In the genomic region with DNA sequence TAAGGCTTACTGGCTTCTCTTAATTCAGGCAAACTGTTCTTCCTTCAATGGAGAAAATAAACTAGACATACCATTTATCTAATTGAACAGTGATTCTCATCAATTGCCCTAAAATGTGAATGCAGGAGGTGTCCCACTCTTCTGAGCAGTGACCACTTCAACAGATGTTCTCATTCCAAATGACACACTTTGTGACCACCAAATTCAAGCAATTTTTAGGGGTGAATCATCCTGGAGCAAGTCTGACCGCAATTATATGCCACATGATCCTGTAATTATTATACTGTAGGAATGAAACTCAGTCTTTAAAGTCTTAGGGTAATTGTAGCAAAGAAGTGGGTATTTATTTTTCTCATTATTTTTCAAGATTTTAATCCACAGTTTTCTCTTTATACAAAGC, we compare ENCODE assay signal across 15 mouse cellular contexts. TPM values are rescaled to one million over a fixed set of nuclear protein-coding genes. Genes with fewer than 3 reads are reported as not detected.
A peak's percentile ranks its signal among the peaks of the same experiment; 100 is the strongest.
DNase-seq lines count a peak whose midpoint lies in the region; ATAC-seq and TF ChIP-seq lines count a peak whose summit lies in the region.
"Had no signal": no experiment of that assay in that cellular context is flagged by ENCODE, and none has a peak within 500 bp of the region (broad histone marks: within the 10 kb centered on the region; RNA-seq: fewer than 3 reads in every experiment).

No protein-coding gene starts in this region.

- H3K4me1 ChIP-seq in kidney, embryonic 16.5 days (ENCODE audit: insufficient read depth, low read length) = no peaks in the 10 kb centered on the region; the same call in 1 of the 2 replicates
- H3K4me1 ChIP-seq in embryonic facial prominence, embryonic 12.5 days = peaks cover 26% of the 10 kb centered on the region
- H3K4me1 ChIP-seq in limb, embryonic 15.5 days = peaks cover 8% of the 10 kb centered on the region
- peaks cover 8% of the 10 kb centered on the region for H3K4me1 ChIP-seq in midbrain, postnatal 0 days (ENCODE audit: insufficient read depth, low read length)

- 0 out of 2 replicates have a peak, but pooled peaks cover 6% of the 10 kb centered on the region for H3K36me3 ChIP-seq in kidney, embryonic 16.5 days (ENCODE audit: insufficient read depth, low read length)
- H3K36me3 ChIP-seq in embryonic facial prominence, embryonic 12.5 days = peaks cover 14% of the 10 kb centered on the region
- peaks cover 10% of the 10 kb centered on the region for H3K36me3 ChIP-seq in limb, embryonic 15.5 days
- H3K36me3 ChIP-seq in midbrain, postnatal 0 days (ENCODE audit: insufficient read depth, low read length) = no peaks in the 10 kb centered on the region
- H3K36me3 ChIP-seq: hindbrain, embryonic 13.5 days; liver, embryonic 15.5 days; midbrain, embryonic 12.5 days had no signal

- H3K9ac ChIP-seq in kidney, embryonic 16.5 days (replicated peaks; ENCODE audit: low read length) = no peak overlapping the region
- 0 out of 2 replicates have a peak overlapping the region, but pooled peaks have one; percentile 4 for H3K9ac ChIP-seq in embryonic facial prominence, embryonic 12.5 days
- H3K9ac ChIP-seq in limb, embryonic 15.5 days = 0 out of 2 replicates have a peak overlapping the region, but pooled peaks have one; percentile 17
- no peak overlapping the region for H3K9ac ChIP-seq in midbrain, postnatal 0 days (replicated peaks; ENCODE audit: low read length, poor library complexity, severe bottlenecking)
- H3K9ac ChIP-seq: hindbrain, embryonic 13.5 days; liver, embryonic 15.5 days; midbrain, embryonic 12.5 days had no signal

- H3K27ac ChIP-seq in gastrocnemius, adult 2 months = peak overlapping the region; percentile 89
- no peak overlapping the region for H3K27ac ChIP-seq in kidney, embryonic 16.5 days (ENCODE audit: low read length)
- no peak overlapping the region for H3K27ac ChIP-seq in embryonic facial prominence, embryonic 12.5 days
- 0 out of 2 replicates have a peak overlapping the region, but pooled peaks have one; percentile 91 for H3K27ac ChIP-seq in limb, embryonic 15.5 days
- no peak overlapping the region for H3K27ac ChIP-seq in midbrain, postnatal 0 days (ENCODE audit: low read depth, low read length)
- H3K27ac ChIP-seq: hindbrain, embryonic 13.5 days; layer of hippocampus, adult 2 months; liver, embryonic 15.5 days; midbrain, embryonic 12.5 days had no signal

- no peaks in the 10 kb centered on the region for H3K27me3 ChIP-seq in kidney, embryonic 16.5 days (ENCODE audit: insufficient read depth, low read length)
- H3K27me3 ChIP-seq in embryonic facial prominence, embryonic 12.5 days = no peaks in the 10 kb centered on the region
- no peaks in the 10 kb centered on the region for H3K27me3 ChIP-seq in limb, embryonic 15.5 days
- H3K27me3 ChIP-seq in midbrain, postnatal 0 days (ENCODE audit: insufficient read depth, low read length) = peaks cover 10% of the 10 kb centered on the region; the same call in 1 of the 2 replicates

- intact Hi-C loops in gastrocnemius, adult 2 months (cut with DNase I) = loop anchor here (5.0 kb wide), 1 partner anchor 95 kb away; no protein-coding TSS in a partner anchor
- intact Hi-C loops in gastrocnemius, postnatal 14 days (cut with DNase I; ENCODE audit: low total_unique reads) = no loop called here

- no peaks in the 10 kb centered on the region for H3K9me3 ChIP-seq in kidney, embryonic 16.5 days (ENCODE audit: low read length)
- no peaks in the 10 kb centered on the region for H3K9me3 ChIP-seq in embryonic facial prominence, embryonic 12.5 days
- H3K9me3 ChIP-seq in limb, embryonic 15.5 days = no peaks in the 10 kb centered on the region
- H3K9me3 ChIP-seq in midbrain, postnatal 0 days (ENCODE audit: low read length) = no peaks in the 10 kb centered on the region
- H3K9me3 ChIP-seq: hindbrain, embryonic 13.5 days; liver, embryonic 15.5 days; midbrain, embryonic 12.5 days had no signal

- H3K4me3 ChIP-seq in gastrocnemius, adult 2 months = peak overlapping the region; percentile 77
- peak overlapping the region; percentile 49 for H3K4me3 ChIP-seq in kidney, embryonic 16.5 days (ENCODE audit: low read length)
- H3K4me3 ChIP-seq in embryonic facial prominence, embryonic 12.5 days = peak overlapping the region; percentile 49
- peak overlapping the region; percentile 55 for H3K4me3 ChIP-seq in limb, embryonic 15.5 days
- no peak overlapping the region for H3K4me3 ChIP-seq in midbrain, postnatal 0 days (ENCODE audit: low read depth, low read length)
- H3K4me3 ChIP-seq: hindbrain, embryonic 13.5 days; layer of hippocampus, adult 2 months; liver, embryonic 15.5 days; midbrain, embryonic 12.5 days had no signal

- no peak for ATAC-seq in kidney, embryonic 16.5 days (ENCODE audit: low FRiP score, low TSS enrichment)
- no peak for ATAC-seq in embryonic facial prominence, embryonic 12.5 days (ENCODE audit: insufficient number of reproducible peaks, insufficient read depth, low FRiP score, low TSS enrichment)
- ATAC-seq in limb, embryonic 15.5 days (ENCODE audit: insufficient number of reproducible peaks, low FRiP score, low TSS enrichment, low read depth) = no peak
- no peak for ATAC-seq in midbrain, postnatal 0 days (ENCODE audit: low FRiP score)

- 78% methylated on average over 1 of the region's 1 CpGs for WGBS in kidney, embryonic 16.5 days
- 30% methylated on average over 1 of the region's 1 CpGs for WGBS in embryonic facial prominence, embryonic 12.5 days
- WGBS in limb, embryonic 15.5 days = 50% methylated on average over 1 of the region's 1 CpGs
- WGBS in midbrain, postnatal 0 days = 98% methylated on average over 1 of the region's 1 CpGs

- peak overlapping the region; percentile 71 for H3K4me2 ChIP-seq in kidney, embryonic 16.5 days (replicated peaks; ENCODE audit: low read depth, low read length)
- H3K4me2 ChIP-seq in embryonic facial prominence, embryonic 12.5 days (replicated peaks) = peak overlapping the region; percentile 65
- H3K4me2 ChIP-seq in limb, embryonic 15.5 days = peak overlapping the region; percentile 72
- H3K4me2 ChIP-seq in midbrain, postnatal 0 days (ENCODE audit: low read depth, low read length, poor library complexity, severe bottlenecking) = no peak overlapping the region
- H3K4me2 ChIP-seq: liver, embryonic 15.5 days; midbrain, embryonic 12.5 days had no signal

- no peak for DNase-seq in gastrocnemius, adult 2 months
- DNase-seq in gastrocnemius, postnatal 14 days = no peak
- no peak for DNase-seq in kidney, adult 11 months
- DNase-seq in MN1 (ENCODE audit: low spot score) = no peak
- DNase-seq in midbrain, postnatal 0 days (ENCODE audit: low spot score) = no peak
- DNase-seq: adrenal gland, postnatal 10 days; spleen, adult 18-20 months; thymus, postnatal 4 days had no signal

- no peak for TF ChIP-seq CTCF in gastrocnemius, adult 2 months (IDR thresholded peaks at IDR 0.05)
- no peak for TF ChIP-seq CTCF in midbrain, postnatal 0 days (IDR thresholded peaks at IDR 0.05)

RNA-seq across cellular contexts. Expression of a gene that starts 2.7 kb away (rescaled TPM):
- 100 to 1,000 TPM; 127 to 394 TPM for total RNA-seq in gastrocnemius, adult 2 months (2021)
- total RNA-seq in gastrocnemius, postnatal 14 days (2021) = 1,000 to 10,000 TPM; 2,080 to 2,296 TPM
- 551 and 618 TPM in 2 replicates for polyA plus RNA-seq in kidney, embryonic 16.5 days (2015; fragmentation: Nextera tagmentation; extraction: Ambion mirVana)
- 603 and 672 TPM in 2 replicates for polyA plus RNA-seq in embryonic facial prominence, embryonic 12.5 days (2016; fragmentation: Nextera tagmentation; extraction: Ambion mirVana)
- polyA plus RNA-seq in limb, embryonic 15.5 days (2015; fragmentation: Nextera tagmentation; extraction: Ambion mirVana) = 2,665 and 3,005 TPM in 2 replicates
- 93.7 and 128 TPM in 2 replicates for total RNA-seq in midbrain, postnatal 0 days (2014; rRNA removed)
- 63.5 and 67.5 TPM in 2 replicates for polyA plus RNA-seq in midbrain, postnatal 0 days (2015; fragmentation: Nextera tagmentation; extraction: Ambion mirVana)

Comparison
In these comparisons a context has a peak if more than half of its experiments do, and no peak if none do; other contexts are left out.
1. H3K27ac ChIP-seq: peak in gastrocnemius, adult 2 months (single experiment) and limb, embryonic 15.5 days (single experiment); none in kidney, embryonic 16.5 days (single experiment), embryonic facial prominence, embryonic 12.5 days (single experiment) and midbrain, postnatal 0 days (single experiment).
2. H3K9ac ChIP-seq: peak in embryonic facial prominence, embryonic 12.5 days (single experiment) and limb, embryonic 15.5 days (single experiment); none in kidney, embryonic 16.5 days (single experiment) and midbrain, postnatal 0 days (single experiment).